Mouse (Mus musculus): ENCODE measurements around the gene Olfr543. TPM values are rescaled to one million over a fixed set of nuclear protein-coding genes. Genes with fewer than 3 reads are reported as not detected.
"Not testable (repeated sequence)": the region's sequence is repeated elsewhere in the genome, so short reads cannot be mapped to it uniquely, and the experiment has no call there.

The Olfr543 gene
- total RNA-seq, 1 experiment, result 0.22 TPM

GRCm38 (mm10) chr7:102499473-102499872 lies 18.0 kb upstream of the Olfr543 start, which contains the start of gene Olfr545:
TSS of gene Olfr545 (minus strand) at chr7:102499573.
- no peaks in the 10 kb centered on the region for H3K36me3 ChIP-seq (ENCODE audit: control insufficient read depth, insufficient read depth, low read length, poor library complexity, severe bottlenecking)
- DNase-seq (ENCODE audit: low read depth, low spot score), result no peak
- in situ Hi-C loops (cut with MboI; ENCODE audit: low sequenced_read_pairs in 2 of 2, unreplicated experiment in 2 of 2), result no loop called here
- no peak within 1 kb of the TSS for H3K9ac ChIP-seq (ENCODE audit: insufficient read depth, low read depth, low read length, poor library complexity, severe bottlenecking)
- no peak for TF ChIP-seq ZNF384 (IDR thresholded peaks at IDR 0.05; ENCODE audit: low read depth, low read length)
- no peak for TF ChIP-seq MAFK (IDR thresholded peaks at IDR 0.05; ENCODE audit: insufficient read depth, low read depth, low read length)
- TF ChIP-seq HCFC1 (IDR thresholded peaks at IDR 0.05; ENCODE audit: borderline replicate concordance, insufficient read depth, low read length), result no peak
- TF ChIP-seq ZC3H11A (IDR thresholded peaks at IDR 0.05; ENCODE audit: borderline replicate concordance, low read depth, low read length), result no peak
- TF ChIP-seq CHD2 (IDR thresholded peaks at IDR 0.05; ENCODE audit: low read depth, low read length), result no peak
- no peak within 1 kb of the TSS for H3K27ac ChIP-seq (ENCODE audit: insufficient read depth, low read depth, low read length, poor library complexity, severe bottlenecking)
- no peaks in the 10 kb centered on the region for H3K4me1 ChIP-seq (ENCODE audit: control insufficient read depth in 2 of 2, insufficient read depth in 2 of 2, low read length in 2 of 2, poor library complexity in 1 of 2)
- no peak within 1 kb of the TSS for H3K4me3 ChIP-seq (ENCODE audit: insufficient read depth in 1 of 2, low read depth in 1 of 2, low read length in 2 of 2, poor library complexity in 1 of 2, severe bottlenecking in 1 of 2)
- no peaks in the 10 kb centered on the region for H3K9me3 ChIP-seq (ENCODE audit: control insufficient read depth, insufficient read depth, low read depth, low read length)

DNA sequence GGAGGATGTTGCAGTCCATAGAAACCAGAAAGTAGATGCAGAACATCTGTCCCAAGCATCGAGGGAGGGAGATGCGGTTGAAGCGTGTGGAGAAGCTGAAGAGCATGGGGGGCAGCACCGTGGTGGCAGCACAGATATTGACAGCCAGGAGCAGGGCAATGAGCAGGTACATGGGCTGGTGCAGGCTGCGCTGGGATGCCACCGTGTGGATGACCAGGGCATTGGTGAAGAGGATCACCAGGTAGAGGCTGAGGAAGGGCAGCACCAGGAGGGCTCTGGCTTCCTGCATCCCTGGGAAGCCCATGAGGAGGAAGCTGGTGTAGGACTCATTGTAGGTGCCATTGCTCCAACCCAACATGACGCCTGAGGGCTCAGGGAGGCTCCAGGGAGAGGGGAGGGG lies 12.9 kb upstream of the Olfr543 start:
- H3K4me3 ChIP-seq (ENCODE audit: insufficient read depth in 1 of 2, low read depth in 1 of 2, low read length in 2 of 2, poor library complexity in 1 of 2, severe bottlenecking in 1 of 2), result not testable (repeated sequence)

GRCm38 (mm10) chr7:102488161-102488560 lies 6.7 kb upstream of the Olfr543 start, which contains the start of gene Olfr544:
TSS of gene Olfr544 (minus strand) at chr7:102488313.
- in situ Hi-C loops (cut with MboI; ENCODE audit: low sequenced_read_pairs in 2 of 2, unreplicated experiment in 2 of 2), result no loop called here
- H3K4me1 ChIP-seq (ENCODE audit: control insufficient read depth in 2 of 2, insufficient read depth in 2 of 2, low read length in 2 of 2, poor library complexity in 1 of 2), result no peaks in the 10 kb centered on the region
- H3K27ac ChIP-seq (ENCODE audit: insufficient read depth, low read depth, low read length, poor library complexity, severe bottlenecking), result no peak within 1 kb of the TSS
- H3K9ac ChIP-seq (ENCODE audit: insufficient read depth, low read depth, low read length, poor library complexity, severe bottlenecking), result no peak within 1 kb of the TSS
- no peaks in the 10 kb centered on the region for H3K36me3 ChIP-seq (ENCODE audit: control insufficient read depth, insufficient read depth, low read length, poor library complexity, severe bottlenecking)
- TF ChIP-seq HCFC1 (IDR thresholded peaks at IDR 0.05; ENCODE audit: borderline replicate concordance, insufficient read depth, low read length) (no peak), CHD2 (IDR thresholded peaks at IDR 0.05; ENCODE audit: low read depth, low read length) (no peak), MAFK (IDR thresholded peaks at IDR 0.05; ENCODE audit: insufficient read depth, low read depth, low read length) (no peak), ZNF384 (IDR thresholded peaks at IDR 0.05; ENCODE audit: low read depth, low read length) (no peak), ZC3H11A (IDR thresholded peaks at IDR 0.05; ENCODE audit: borderline replicate concordance, low read depth, low read length) (no peak)
- no peak within 1 kb of the TSS for H3K4me3 ChIP-seq (ENCODE audit: insufficient read depth in 1 of 2, low read depth in 1 of 2, low read length in 2 of 2, poor library complexity in 1 of 2, severe bottlenecking in 1 of 2)
- DNase-seq (ENCODE audit: low read depth, low spot score), result no peak
- H3K9me3 ChIP-seq (ENCODE audit: control insufficient read depth, insufficient read depth, low read depth, low read length), result no peaks in the 10 kb centered on the region

More for the DNA sequence above, 12.9 kb upstream of the Olfr543 start:
- H3K4me1 ChIP-seq (ENCODE audit: control insufficient read depth in 2 of 2, insufficient read depth in 2 of 2, low read length in 2 of 2, poor library complexity in 1 of 2); H3K9ac ChIP-seq (ENCODE audit: insufficient read depth, low read depth, low read length, poor library complexity, severe bottlenecking); H3K27ac ChIP-seq (ENCODE audit: insufficient read depth, low read depth, low read length, poor library complexity, severe bottlenecking); H3K36me3 ChIP-seq (ENCODE audit: control insufficient read depth, insufficient read depth, low read length, poor library complexity, severe bottlenecking); in situ Hi-C loops (cut with MboI; ENCODE audit: low sequenced_read_pairs in 2 of 2, unreplicated experiment in 2 of 2); DNase-seq (ENCODE audit: low read depth, low spot score); H3K9me3 ChIP-seq (ENCODE audit: control insufficient read depth, insufficient read depth, low read depth, low read length): not testable (repeated sequence)

DNA sequence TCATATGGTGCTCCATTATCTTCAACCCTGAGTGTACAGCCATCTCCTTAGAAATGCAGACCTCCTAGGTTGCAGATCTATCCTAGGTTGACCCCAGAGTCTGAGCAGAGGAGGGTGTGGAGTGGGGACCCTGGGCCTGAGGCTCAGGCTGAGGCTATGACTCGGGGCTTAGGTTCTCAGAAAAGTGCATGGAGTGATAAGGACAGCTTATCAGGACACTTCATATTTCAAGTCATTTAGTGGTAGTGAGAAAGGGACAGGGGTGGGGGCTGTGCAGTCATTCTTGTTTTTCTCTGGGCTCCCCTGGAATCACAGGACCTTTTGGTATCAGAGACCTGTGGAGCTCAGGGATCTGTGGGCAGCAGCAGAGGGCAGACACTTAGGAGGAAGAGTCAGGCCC lies 4.6 kb upstream of the Olfr543 start:
- Histone ChIP-seq H3K4me3 (ENCODE audit: insufficient read depth in 1 of 2, low read depth in 1 of 2, low read length in 2 of 2, poor library complexity in 1 of 2, severe bottlenecking in 1 of 2) (no peak overlapping the region), H3K9ac (ENCODE audit: insufficient read depth, low read depth, low read length, poor library complexity, severe bottlenecking) (no peak overlapping the region), H3K27ac (ENCODE audit: insufficient read depth, low read depth, low read length, poor library complexity, severe bottlenecking) (no peak overlapping the region), H3K4me1 (ENCODE audit: control insufficient read depth in 2 of 2, insufficient read depth in 2 of 2, low read length in 2 of 2, poor library complexity in 1 of 2) (no peaks in the 10 kb centered on the region), H3K9me3 (ENCODE audit: control insufficient read depth, insufficient read depth, low read depth, low read length) (no peaks in the 10 kb centered on the region), H3K36me3 (ENCODE audit: control insufficient read depth, insufficient read depth, low read length, poor library complexity, severe bottlenecking) (no peaks in the 10 kb centered on the region)
- in situ Hi-C loops (cut with MboI; ENCODE audit: low sequenced_read_pairs in 2 of 2, unreplicated experiment in 2 of 2), result no loop called here
- TF ChIP-seq ZNF384 (IDR thresholded peaks at IDR 0.05; ENCODE audit: low read depth, low read length) (no peak), HCFC1 (IDR thresholded peaks at IDR 0.05; ENCODE audit: borderline replicate concordance, insufficient read depth, low read length) (no peak), ZC3H11A (IDR thresholded peaks at IDR 0.05; ENCODE audit: borderline replicate concordance, low read depth, low read length) (no peak), MAFK (IDR thresholded peaks at IDR 0.05; ENCODE audit: insufficient read depth, low read depth, low read length) (no peak), CHD2 (IDR thresholded peaks at IDR 0.05; ENCODE audit: low read depth, low read length) (no peak)
- DNase-seq (ENCODE audit: low read depth, low spot score), result no peak

- in situ Hi-C loops (cut with MboI; ENCODE audit: low sequenced_read_pairs in 2 of 2, unreplicated experiment in 2 of 2); H3K36me3 ChIP-seq (ENCODE audit: control insufficient read depth, insufficient read depth, low read length, poor library complexity, severe bottlenecking): not testable (repeated sequence)
Measured at GRCm38 (mm10) chr7:102484766-102485165, 3.3 kb upstream of the Olfr543 start.

More at GRCm38 (mm10) chr7:102484766-102485165, 3.3 kb upstream of the Olfr543 start:
- H3K4me3 ChIP-seq (ENCODE audit: insufficient read depth in 1 of 2, low read depth in 1 of 2, low read length in 2 of 2, poor library complexity in 1 of 2, severe bottlenecking in 1 of 2); DNase-seq (ENCODE audit: low read depth, low spot score); H3K27ac ChIP-seq (ENCODE audit: insufficient read depth, low read depth, low read length, poor library complexity, severe bottlenecking); H3K9ac ChIP-seq (ENCODE audit: insufficient read depth, low read depth, low read length, poor library complexity, severe bottlenecking); H3K4me1 ChIP-seq (ENCODE audit: control insufficient read depth in 2 of 2, insufficient read depth in 2 of 2, low read length in 2 of 2, poor library complexity in 1 of 2); H3K9me3 ChIP-seq (ENCODE audit: control insufficient read depth, insufficient read depth, low read depth, low read length): not testable (repeated sequence)
